Mouse (Mus musculus) heart, adult 2 months (tissue): ENCODE data around the gene Heatr9.

Experiments used
- CTCF ChIP-seq: fragments of 200-600 bp; IDR thresholded peaks from 2 replicates; pipeline ENCODE4 v1.8.1; 2022; ENCODE audit warnings: antibody characterized with exemption, mild to moderate bottlenecking, moderate library complexity
- POLR2A ChIP-seq: fragments of 200-500 bp; IDR thresholded peaks from 2 replicates; pipeline ENCODE4 v1.6.1; 2011; ENCODE audit warnings: mild to moderate bottlenecking, low read depth, low read length, control low read depth; ENCODE audit not compliant: insufficient read depth

DNA sequence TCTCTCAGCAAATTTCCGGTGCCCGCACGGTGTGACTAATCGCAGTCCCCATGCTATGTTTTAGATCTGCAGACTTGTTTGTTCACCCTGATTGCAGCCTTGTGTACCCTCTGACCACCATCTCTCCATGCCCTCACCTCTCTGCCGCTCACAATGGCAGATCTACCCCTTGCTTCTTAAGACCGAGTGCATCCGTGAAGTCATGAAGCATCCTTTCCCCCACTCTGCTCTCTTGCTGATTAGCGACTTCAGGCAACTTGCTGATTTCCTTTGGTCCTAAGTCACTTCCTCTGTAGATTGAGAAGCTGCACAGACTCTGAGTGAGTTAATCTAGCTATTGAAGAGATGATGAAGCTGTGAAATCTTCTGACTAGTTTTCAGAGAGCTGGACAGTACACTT is 12.2 kb upstream of the Heatr9 start:
- TF ChIP-seq CTCF (no peak), POLR2A (no peak)
